In the genomic region with DNA sequence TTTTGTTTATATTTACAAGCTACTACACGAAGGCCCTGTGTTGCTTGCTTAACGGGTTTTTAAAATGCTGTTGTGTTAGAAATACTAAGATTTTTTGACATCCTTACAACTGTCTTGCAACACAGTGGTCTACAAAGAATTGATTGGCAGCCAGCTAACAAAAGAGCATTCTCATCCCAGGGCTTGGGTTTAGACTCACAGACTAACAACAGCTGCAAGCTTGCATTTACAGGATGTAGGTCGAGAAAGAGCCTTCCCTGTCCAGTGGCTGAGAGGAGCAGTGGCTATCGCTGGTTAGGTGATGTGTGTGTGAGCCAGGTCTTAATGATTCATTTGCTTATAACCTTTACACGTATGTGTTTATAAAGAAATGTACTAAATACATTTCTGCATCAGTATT, we compare ENCODE assay signal across 17 mouse cellular contexts.
"Had no signal": no experiment of that assay in that cellular context is flagged by ENCODE, and none has a peak within 500 bp of the region (broad histone marks: within the 10 kb centered on the region; RNA-seq: fewer than 3 reads in every experiment).

No protein-coding gene starts in this region.

- H3K27me3 ChIP-seq: intestine, embryonic 15.5 days; limb, embryonic 12.5 days; liver, embryonic 13.5 days; midbrain, embryonic 12.5 days; neural tube, embryonic 15.5 days; stomach, embryonic 15.5 days had no signal

- DNase-seq: kidney, adult 18-20 months; kidney, postnatal 10 days; kidney, postnatal 4 days; liver; liver, embryonic 13.5 days; liver, postnatal 0 days; right cerebral cortex, postnatal 14 days; thymus, adult 2 months; thymus, postnatal 25 days had no signal

- H3K36me3 ChIP-seq: intestine, embryonic 15.5 days; limb, embryonic 12.5 days; liver, embryonic 13.5 days; midbrain, embryonic 12.5 days; neural tube, embryonic 15.5 days; stomach, embryonic 15.5 days had no signal

- H3K4me3 ChIP-seq: intestine, embryonic 15.5 days; layer of hippocampus, adult 2 months; limb, embryonic 12.5 days; liver, embryonic 13.5 days; megakaryocyte, embryonic 14.5 days; midbrain, embryonic 12.5 days; neural tube, embryonic 15.5 days; stomach, embryonic 15.5 days had no signal

- H3K9me3 ChIP-seq: intestine, embryonic 15.5 days; liver, embryonic 13.5 days; midbrain, embryonic 12.5 days; neural tube, embryonic 15.5 days; stomach, embryonic 15.5 days had no signal

- H3K27ac ChIP-seq: intestine, embryonic 15.5 days; layer of hippocampus, adult 2 months; limb, embryonic 12.5 days; liver, embryonic 13.5 days; macrophage; midbrain, embryonic 12.5 days; neural tube, embryonic 15.5 days; stomach, embryonic 15.5 days had no signal

- H3K4me1 ChIP-seq: limb, embryonic 12.5 days; liver, embryonic 13.5 days; megakaryocyte, embryonic 14.5 days; neural tube, embryonic 15.5 days; stomach, embryonic 15.5 days had no signal

- ATAC-seq: intestine, embryonic 15.5 days; liver, postnatal 0 days had no signal

- H3K9ac ChIP-seq: intestine, embryonic 15.5 days; limb, embryonic 12.5 days; liver, embryonic 13.5 days; liver, postnatal 0 days; midbrain, embryonic 12.5 days; neural tube, embryonic 15.5 days; stomach, embryonic 15.5 days had no signal

- H3K4me2 ChIP-seq: intestine, embryonic 15.5 days; limb, embryonic 12.5 days; liver, embryonic 13.5 days; midbrain, embryonic 12.5 days; neural tube, embryonic 15.5 days; stomach, embryonic 15.5 days had no signal
